In genomic region chr14:18021726-18022125, GRCm38 (mm10) we compare ENCODE assay signal across 17 mouse cellular contexts.
DNase-seq lines count a peak whose midpoint lies in the region; ATAC-seq and TF ChIP-seq lines count a peak whose summit lies in the region.
"Had no signal": no experiment of that assay in that cellular context is flagged by ENCODE, and none has a peak within 500 bp of the region (broad histone marks: within the 10 kb centered on the region; RNA-seq: fewer than 3 reads in every experiment).

No protein-coding gene starts in this region.

- H3K9ac ChIP-seq in kidney, embryonic 15.5 days, result no peak overlapping the region
- no peak overlapping the region for H3K9ac ChIP-seq in liver, postnatal 0 days (replicated peaks)
- H3K9ac ChIP-seq: embryonic facial prominence, embryonic 12.5 days; heart, embryonic 12.5 days; limb, embryonic 13.5 days; liver, embryonic 15.5 days; midbrain, embryonic 15.5 days had no signal

- no peak for TF ChIP-seq CTCF in liver, postnatal 0 days (IDR thresholded peaks at IDR 0.05; ENCODE audit: low read depth)

- no peaks in the 10 kb centered on the region for H3K4me1 ChIP-seq in kidney, embryonic 15.5 days
- H3K4me1 ChIP-seq in liver, postnatal 0 days (ENCODE audit: insufficient read depth), result no peaks in the 10 kb centered on the region
- H3K4me1 ChIP-seq: embryonic facial prominence, embryonic 12.5 days; heart, embryonic 12.5 days; limb, embryonic 13.5 days; liver, embryonic 15.5 days; midbrain, embryonic 15.5 days had no signal

- WGBS in kidney, embryonic 15.5 days, result 65% methylated on average over 2 of the region's 2 CpGs
- WGBS in liver, postnatal 0 days (ENCODE audit: insufficient replicate concordance), result 31% methylated on average over 2 of the region's 2 CpGs

- peak; percentile 5 to 17 for DNase-seq in kidney, postnatal 36 days
- DNase-seq in thymus, postnatal 25 days, result peak; percentile 54
- DNase-seq in liver, postnatal 0 days, result no peak
- no peak for DNase-seq in Muller cell, postnatal 12 days (ENCODE audit: inconsistent ontology term)
- DNase-seq: cerebellum, postnatal 14 days; gastrocnemius, postnatal 14 days; heart, postnatal 36 days had no signal

- H3K27me3 ChIP-seq in kidney, embryonic 15.5 days, result no peaks in the 10 kb centered on the region
- no peaks in the 10 kb centered on the region for H3K27me3 ChIP-seq in liver, postnatal 0 days (ENCODE audit: insufficient read depth, low read length)
- H3K27me3 ChIP-seq: embryonic facial prominence, embryonic 12.5 days; heart, embryonic 12.5 days; limb, embryonic 13.5 days; liver, embryonic 15.5 days; midbrain, embryonic 15.5 days had no signal

- no peak for ATAC-seq in kidney, embryonic 15.5 days (replicated peaks; ENCODE audit: low FRiP score)
- peak; percentile 89 for ATAC-seq in activated CD4-positive, CD25-positive, alpha-beta regulatory T cell, adult 4 months
- ATAC-seq in megakaryocyte, adult 5-6 weeks (ENCODE audit: poor library complexity, severe bottlenecking), result peak; percentile 54
- ATAC-seq in erythroid progenitor cell, adult 5-6 weeks (replicated peaks; ENCODE audit: low FRiP score, poor library complexity, severe bottlenecking), result no peak
- ATAC-seq in liver, postnatal 0 days, result no peak
- ATAC-seq: midbrain, embryonic 15.5 days had no signal

- no peak overlapping the region for H3K27ac ChIP-seq in kidney, embryonic 15.5 days
- H3K27ac ChIP-seq in liver, postnatal 0 days (ENCODE audit: low read depth), result no peak overlapping the region
- H3K27ac ChIP-seq: embryonic facial prominence, embryonic 12.5 days; limb, embryonic 13.5 days; liver, embryonic 15.5 days; macrophage; midbrain, embryonic 15.5 days had no signal

- H3K36me3 ChIP-seq in kidney, embryonic 15.5 days, result no peaks in the 10 kb centered on the region
- H3K36me3 ChIP-seq in liver, postnatal 0 days (replicated peaks; ENCODE audit: insufficient read depth, low read length), result no peaks in the 10 kb centered on the region
- H3K36me3 ChIP-seq: embryonic facial prominence, embryonic 12.5 days; heart, embryonic 12.5 days; limb, embryonic 13.5 days; liver, embryonic 15.5 days; midbrain, embryonic 15.5 days had no signal

- no peak for TF ChIP-seq EP300 in liver, postnatal 0 days (IDR thresholded peaks at IDR 0.05; ENCODE audit: low read depth)

- H3K4me3 ChIP-seq in kidney, embryonic 15.5 days (replicated peaks), result no peak overlapping the region
- no peak overlapping the region for H3K4me3 ChIP-seq in liver, postnatal 0 days (ENCODE audit: low read depth, low read length)
- H3K4me3 ChIP-seq: embryonic facial prominence, embryonic 12.5 days; heart, embryonic 12.5 days; limb, embryonic 13.5 days; liver, embryonic 15.5 days; midbrain, embryonic 15.5 days had no signal

- no peaks in the 10 kb centered on the region for H3K9me3 ChIP-seq in kidney, embryonic 15.5 days (replicated peaks)
- no peaks in the 10 kb centered on the region for H3K9me3 ChIP-seq in liver, postnatal 0 days (ENCODE audit: low read length)
- H3K9me3 ChIP-seq: embryonic facial prominence, embryonic 12.5 days; heart, embryonic 12.5 days; limb, embryonic 13.5 days; liver, embryonic 15.5 days; midbrain, embryonic 15.5 days had no signal

- H3K4me2 ChIP-seq in kidney, embryonic 15.5 days, result no peak overlapping the region
- H3K4me2 ChIP-seq in liver, postnatal 0 days (ENCODE audit: low read depth, low read length), result no peak overlapping the region
- H3K4me2 ChIP-seq: embryonic facial prominence, embryonic 12.5 days; heart, embryonic 12.5 days; limb, embryonic 13.5 days; liver, embryonic 15.5 days; midbrain, embryonic 15.5 days had no signal

Comparison
In these comparisons a context has a peak if more than half of its experiments do, and no peak if none do; other contexts are left out.
1. DNase-seq: peak in kidney, postnatal 36 days (2 of 2) and thymus, postnatal 25 days (single experiment); none in liver, postnatal 0 days (single experiment) and Muller cell, postnatal 12 days (single experiment).
2. ATAC-seq: peak in activated CD4-positive, CD25-positive, alpha-beta regulatory T cell, adult 4 months (single experiment) and megakaryocyte, adult 5-6 weeks (single experiment); none in kidney, embryonic 15.5 days (single experiment), erythroid progenitor cell, adult 5-6 weeks (single experiment) and liver, postnatal 0 days (single experiment).